Mouse (Mus musculus) hematopoietic multipotent progenitor cell, adult 10-12 weeks (in vitro differentiated cells): ENCODE results near the gene Ilf2. TPM values are rescaled to one million over a fixed set of nuclear protein-coding genes. Genes with fewer than 3 reads are reported as not detected.

Source experiments
- polyA plus RNA-seq: library from polyadenylated mRNA; stranded (reverse); fragments of >175 nt; gene quantifications from 2 replicates; pipeline ENCODE4 v1.2.3, GENCODE M21; 2012; ENCODE audit warnings: low replicate concordance

The Ilf2 gene
- polyA plus RNA-seq: 6.0 and 9.8 TPM in 2 replicates

GRCm38 (mm10) chr3:90475831-90476611 is at the start of gene Ilf2:
TSS of gene Ilf2 (plus strand) at chr3:90476126.

GRCm38 (mm10) chr3:90433381-90434020 is 42.4 kb upstream of the Ilf2 start, which contains the start of gene Ints3:
TSS of gene Ints3 (minus strand) at chr3:90433622.

GRCm38 (mm10) chr3:90465686-90466310 is 10.1 kb upstream of the Ilf2 start, which contains the start of gene Npr1:
TSS of gene Npr1 (minus strand) at chr3:90465866.

GRCm38 (mm10) chr3:90490696-90491256 is 14.8 kb downstream of the Ilf2 start, which contains the start of gene Snapin:
TSS of gene Snapin (minus strand) at chr3:90491033.

GRCm38 (mm10) chr3:90508950-90509746 is 33.2 kb downstream of the Ilf2 start, which contains the start of gene Chtop:
TSS of gene Chtop (minus strand) at chr3:90509498.

GRCm38 (mm10) chr3:90513796-90514590 is 38.1 kb downstream of the Ilf2 start, which contains the start of the genes S100a1 and S100a13:
TSS of gene S100a1 (minus strand) at chr3:90514392.
TSS of gene S100a13 (plus strand) at chr3:90514435.

GRCm38 (mm10) chr3:90526580-90526979 is 50.7 kb downstream of the Ilf2 start, which contains the start of gene S100a14:
TSS of gene S100a14 (plus strand) at chr3:90526856.

GRCm38 (mm10) chr3:90537141-90537904 is 61.4 kb downstream of the Ilf2 start, which contains the start of gene S100a16:
TSS of gene S100a16 (plus strand) at chr3:90537254.

Other genes with a start within 250 kb of the Ilf2 start
- 128 and 313 TPM in 2 replicates for gene Jtb, start 244.5 kb upstream of the Ilf2 start, polyA plus RNA-seq
- not detected in 2 replicates for gene Creb3l4, start 232.6 kb upstream of the Ilf2 start, polyA plus RNA-seq
- 18.2 and 18.6 TPM in 2 replicates for gene Slc39a1, start 228.0 kb upstream of the Ilf2 start, polyA plus RNA-seq
- gene Crtc2, start 222.0 kb upstream of the Ilf2 start, polyA plus RNA-seq: 151 and 168 TPM in 2 replicates
- 218 and 692 TPM in 2 replicates for gene Dennd4b, start 210.9 kb upstream of the Ilf2 start, polyA plus RNA-seq
- 5.7 and 10.3 TPM in 2 replicates for gene Gatad2b, start 182.9 kb upstream of the Ilf2 start, polyA plus RNA-seq
- 2.6 and 4.0 TPM in 2 replicates for gene Slc27a3, start 86.2 kb upstream of the Ilf2 start, polyA plus RNA-seq
- gene Ints3, start 42.5 kb upstream of the Ilf2 start, polyA plus RNA-seq: 27.3 and 32.4 TPM in 2 replicates
- 0.16 and 1.8 TPM in 2 replicates for gene Npr1, start 10.3 kb upstream of the Ilf2 start, polyA plus RNA-seq
- 5.7 and 5.9 TPM in 2 replicates for gene Snapin, start 14.9 kb downstream of the Ilf2 start, polyA plus RNA-seq
- gene Chtop, start 33.4 kb downstream of the Ilf2 start, polyA plus RNA-seq: 75.5 and 121 TPM in 2 replicates
- gene S100a1, start 38.3 kb downstream of the Ilf2 start, polyA plus RNA-seq: 8.5 and 9.8 TPM in 2 replicates
- gene S100a13, start 38.3 kb downstream of the Ilf2 start, polyA plus RNA-seq: 8.5 TPM in 2 replicates
- 0.18 TPM in 2 replicates for gene S100a14, start 50.7 kb downstream of the Ilf2 start, polyA plus RNA-seq
- 0.38 and 1.0 TPM in 2 replicates for gene S100a16, start 61.1 kb downstream of the Ilf2 start, polyA plus RNA-seq
- gene S100a3, start 84.5 kb downstream of the Ilf2 start, polyA plus RNA-seq: 0.38 TPM in 1 of 2 replicates, not detected in the other
- not detected in 2 replicates for gene S100a2, start 114.1 kb downstream of the Ilf2 start, polyA plus RNA-seq
- not detected in 2 replicates for gene Gm42674, start 125.8 kb downstream of the Ilf2 start, polyA plus RNA-seq
- 8.1 and 14.2 TPM in 2 replicates for gene S100a4, start 127.6 kb downstream of the Ilf2 start, polyA plus RNA-seq
- gene S100a5, start 132.4 kb downstream of the Ilf2 start, polyA plus RNA-seq: not detected in 2 replicates
- gene S100a6, start 136.8 kb downstream of the Ilf2 start, polyA plus RNA-seq: 18.8 and 73.6 TPM in 2 replicates
- 0.12 TPM in 1 of 2 replicates, not detected in the other for gene S100a7a, start 177.9 kb downstream of the Ilf2 start, polyA plus RNA-seq
- 30.7 and 39.3 TPM in 2 replicates for gene S100a8, start 192.9 kb downstream of the Ilf2 start, polyA plus RNA-seq
- 130 and 140 TPM in 2 replicates for gene S100a9, start 219.6 kb downstream of the Ilf2 start, polyA plus RNA-seq